Mouse (Mus musculus) natural killer cell, adult 2 months (primary cell): ENCODE results near the gene Calcrl.
"Not testable (repeated sequence)": the region's sequence is repeated elsewhere in the genome, so short reads cannot be mapped to it uniquely, and the experiment has no call there.

Source experiments
- DNase-seq, 2 experiments: peaks; one replicate each; pipeline ENCODE4 v3.0.0; 2022; ENCODE audit warnings: low spot score in 2 of 2

Calcrl gene

DNA sequence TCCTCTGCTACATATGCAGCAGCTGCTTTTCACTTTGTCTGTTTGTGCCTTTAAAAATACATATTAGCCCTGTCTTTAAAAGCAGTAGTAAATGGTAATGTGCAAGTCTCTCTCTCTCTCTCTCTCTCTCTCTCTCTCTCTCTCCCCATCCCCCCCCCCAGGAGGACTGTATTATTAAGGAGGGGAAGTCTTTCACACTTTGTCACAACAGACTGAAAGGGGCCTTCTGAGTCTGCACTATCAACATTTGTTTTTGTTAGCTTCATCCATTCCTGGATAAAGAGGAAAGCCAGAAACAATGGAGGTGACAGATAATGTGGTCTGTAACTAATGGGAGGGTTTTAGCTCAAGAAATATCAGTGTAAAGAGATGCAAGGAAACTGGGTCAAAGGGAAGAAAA lies 36.1 kb downstream of the Calcrl start:
- no peak for DNase-seq

GRCm38 (mm10) chr2:84388537-84388936 lies 36.7 kb downstream of the Calcrl start:
- not testable (repeated sequence) for DNase-seq

- no peak for DNase-seq
Observed at GRCm38 (mm10) chr2:84388023-84388416, 37.2 kb downstream of the Calcrl start.

DNA sequence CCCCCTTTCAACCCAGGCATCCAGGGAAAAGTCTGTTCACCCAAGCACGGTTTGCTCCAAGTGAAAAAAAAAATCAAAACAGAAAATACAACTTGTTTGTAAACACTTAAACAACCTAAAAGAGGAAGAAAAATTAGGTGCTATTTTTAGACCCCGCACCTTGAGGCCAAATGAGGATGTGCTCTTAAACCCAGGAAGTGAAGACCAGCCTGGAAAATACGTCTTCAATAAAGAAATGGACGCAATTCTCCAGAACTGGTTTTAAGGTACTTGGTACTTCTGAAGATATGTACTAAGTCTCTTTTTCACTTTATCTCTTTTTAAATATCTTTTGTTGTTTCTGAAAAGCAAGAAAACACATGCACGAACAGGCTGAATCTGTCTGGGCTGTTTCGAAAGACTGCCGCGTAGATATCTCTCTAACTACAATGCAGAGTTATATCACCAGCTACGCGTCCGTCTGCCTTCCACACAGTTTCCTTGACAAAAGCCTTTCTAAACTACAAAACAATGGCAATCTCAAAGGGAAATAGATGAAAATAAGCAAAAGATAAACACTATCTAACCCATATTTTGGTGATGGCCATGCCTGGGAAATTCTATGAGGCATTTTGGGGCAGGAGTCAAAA lies 37.7 kb downstream of the Calcrl start:
- no peak for DNase-seq

- no peak for DNase-seq
Observed at GRCm38 (mm10) chr2:84386563-84387393, 38.4 kb downstream of the Calcrl start.

DNA sequence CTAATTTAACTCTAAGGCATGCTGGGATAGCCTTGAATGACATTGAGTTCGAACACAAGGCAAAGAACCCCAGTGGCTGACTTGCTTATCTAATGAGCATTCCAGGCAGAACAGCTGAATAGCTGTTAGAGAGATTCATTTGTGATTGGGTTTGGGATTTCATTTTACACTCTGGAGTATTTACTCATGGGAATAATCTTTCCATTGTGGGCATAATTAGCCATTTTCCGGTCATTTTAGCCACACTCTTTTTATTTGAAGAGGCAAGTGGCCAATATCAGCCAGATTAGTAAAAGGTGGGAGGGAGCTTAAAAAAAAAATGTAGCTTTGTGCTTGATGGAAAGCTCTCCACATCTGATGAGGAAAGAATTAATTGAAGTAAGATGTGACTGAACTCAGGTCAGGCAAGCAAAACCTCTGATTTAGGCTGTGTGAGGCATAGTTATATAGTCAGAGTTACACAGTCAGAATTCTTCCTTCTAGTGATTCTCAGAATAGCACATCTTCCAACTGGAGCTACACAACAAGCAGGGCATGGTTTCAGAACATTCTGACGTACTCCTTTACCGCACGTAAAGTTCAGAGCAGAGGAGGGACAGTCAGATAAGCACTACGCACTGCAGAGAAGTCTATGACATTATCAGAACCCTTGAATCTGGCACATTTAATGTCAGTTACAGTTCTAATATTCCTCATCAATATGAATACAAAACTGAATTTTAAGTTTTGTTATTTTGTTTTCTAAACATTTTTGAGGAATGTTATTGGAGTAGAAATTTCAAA lies 40.1 kb downstream of the Calcrl start:
- no peak for DNase-seq

GRCm38 (mm10) chr2:84383828-84384227 lies 41.4 kb downstream of the Calcrl start:
- DNase-seq, result no peak

GRCm38 (mm10) chr2:84382556-84382955 lies 42.7 kb downstream of the Calcrl start:
- DNase-seq, result no peak

- DNase-seq, result no peak
Observed at GRCm38 (mm10) chr2:84381997-84382396, 43.2 kb downstream of the Calcrl start.

DNA sequence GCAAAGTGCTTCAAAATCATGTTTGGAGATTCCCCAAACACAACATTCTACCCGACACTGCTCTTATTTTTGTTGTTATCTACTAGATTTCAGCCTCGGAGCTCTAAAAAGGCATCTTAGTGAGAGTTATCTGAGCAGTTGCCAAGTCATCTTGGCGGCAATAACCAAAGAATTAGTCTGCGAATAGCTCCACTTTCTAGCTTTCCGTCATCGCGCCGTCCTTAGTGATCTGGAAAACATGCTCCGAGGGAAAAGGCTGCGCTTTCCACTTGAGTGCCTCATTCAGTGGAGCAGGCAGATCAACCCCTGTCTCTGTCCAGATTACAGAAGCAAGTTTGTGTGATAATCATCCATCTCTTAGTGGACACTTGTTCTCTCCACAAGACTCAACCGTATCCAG lies 44.4 kb downstream of the Calcrl start:
- no peak for DNase-seq

GRCm38 (mm10) chr2:84378678-84379077 lies 46.5 kb downstream of the Calcrl start:
- DNase-seq, result no peak

DNA sequence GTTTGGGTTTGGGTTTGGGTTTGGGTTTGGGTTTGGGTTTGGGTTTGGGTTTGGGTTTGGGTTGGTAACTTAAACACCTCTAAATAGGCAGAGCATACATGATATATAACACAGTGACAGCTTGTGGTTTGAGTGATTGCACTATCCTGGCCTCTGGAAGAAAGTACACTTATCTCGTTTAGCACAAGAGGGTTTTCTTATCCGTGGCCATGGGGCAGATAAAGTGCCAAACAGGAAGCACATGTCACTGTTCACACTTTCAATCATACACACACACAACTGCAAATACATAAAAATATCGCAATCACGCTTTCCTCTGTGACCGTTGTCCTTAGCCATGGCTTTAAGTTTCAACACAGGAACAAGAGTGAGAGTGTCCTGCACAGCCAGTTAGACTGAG lies 56.0 kb downstream of the Calcrl start:
- no peak for DNase-seq

- no peak for DNase-seq
Observed at GRCm38 (mm10) chr2:84366742-84367141, 58.5 kb downstream of the Calcrl start.

- DNase-seq, result no peak
Observed at GRCm38 (mm10) chr2:84365266-84365665, 59.9 kb downstream of the Calcrl start.

GRCm38 (mm10) chr2:84362779-84363719 lies 62.2 kb downstream of the Calcrl start:
- no peak for DNase-seq

DNA sequence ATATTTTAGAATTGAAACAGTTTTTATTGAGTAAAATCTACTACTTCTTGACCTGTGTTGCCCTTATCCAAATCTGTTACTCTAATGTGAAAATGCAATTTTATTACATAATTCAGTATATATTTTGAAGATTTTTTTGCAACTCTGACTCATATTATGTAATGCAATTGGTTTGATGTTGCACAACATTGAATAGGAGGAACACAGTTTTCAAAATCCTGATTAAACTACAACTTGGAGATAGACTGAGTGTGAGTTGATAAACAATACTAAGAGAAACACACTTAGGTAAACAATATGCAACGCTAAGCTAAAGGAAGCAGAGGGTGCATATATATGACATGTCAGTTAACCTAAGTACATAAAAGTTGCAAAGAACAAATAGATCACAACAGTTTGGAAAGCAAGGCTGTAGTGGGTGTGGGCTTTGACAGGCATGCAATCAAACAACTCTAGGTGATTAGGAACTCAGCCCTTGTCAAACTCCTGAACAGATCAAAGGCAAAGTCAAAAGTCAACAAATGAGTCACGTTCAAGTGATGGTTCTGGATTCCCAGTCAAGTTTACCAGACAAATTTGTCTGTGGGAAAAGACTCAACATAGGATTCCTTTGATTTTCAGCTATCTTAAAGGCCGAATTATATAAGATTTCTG lies 66.4 kb downstream of the Calcrl start:
- DNase-seq, result no peak

- DNase-seq, result no peak
Observed at GRCm38 (mm10) chr2:84355281-84355680, 69.9 kb downstream of the Calcrl start.

DNA sequence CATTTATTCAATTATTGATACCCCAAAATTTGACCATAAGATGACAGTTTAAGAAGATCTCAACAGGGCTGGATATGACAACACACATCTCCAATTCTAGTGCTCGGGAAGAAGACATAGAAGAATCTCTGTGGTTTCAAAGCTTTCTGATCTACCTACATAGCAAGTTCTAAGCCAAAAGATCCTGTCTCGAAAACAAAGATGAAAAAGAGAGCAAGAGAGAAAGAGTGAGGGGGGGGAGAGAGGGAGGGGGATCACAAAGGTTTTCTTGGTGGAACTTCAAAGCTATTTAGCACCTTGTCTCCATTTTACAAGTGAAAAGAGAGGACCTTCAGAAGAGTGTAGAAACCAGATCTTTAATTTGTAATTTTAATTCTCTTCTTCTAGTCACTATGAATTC lies 77.8 kb downstream of the Calcrl start:
- DNase-seq, result no peak

DNA sequence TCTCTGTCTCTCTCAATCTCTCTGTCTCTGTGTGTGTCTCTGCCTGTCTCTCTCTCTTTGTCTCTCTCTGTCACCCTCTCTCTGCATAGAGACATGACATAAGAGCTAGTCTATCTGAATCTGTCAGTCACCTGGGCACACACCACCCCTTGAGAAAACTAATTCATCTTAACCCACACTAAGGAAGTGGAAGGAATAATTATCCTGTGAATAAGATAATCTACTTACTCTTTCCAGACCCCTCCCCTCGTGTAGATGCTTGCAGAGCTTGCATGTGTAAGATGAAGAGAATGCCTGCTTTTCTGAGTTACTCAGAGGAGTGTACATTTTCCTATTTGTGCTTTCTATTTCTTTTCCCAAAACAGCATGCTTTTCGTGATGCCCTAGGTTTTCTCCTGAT lies 81.5 kb downstream of the Calcrl start:
- no peak for DNase-seq

DNA sequence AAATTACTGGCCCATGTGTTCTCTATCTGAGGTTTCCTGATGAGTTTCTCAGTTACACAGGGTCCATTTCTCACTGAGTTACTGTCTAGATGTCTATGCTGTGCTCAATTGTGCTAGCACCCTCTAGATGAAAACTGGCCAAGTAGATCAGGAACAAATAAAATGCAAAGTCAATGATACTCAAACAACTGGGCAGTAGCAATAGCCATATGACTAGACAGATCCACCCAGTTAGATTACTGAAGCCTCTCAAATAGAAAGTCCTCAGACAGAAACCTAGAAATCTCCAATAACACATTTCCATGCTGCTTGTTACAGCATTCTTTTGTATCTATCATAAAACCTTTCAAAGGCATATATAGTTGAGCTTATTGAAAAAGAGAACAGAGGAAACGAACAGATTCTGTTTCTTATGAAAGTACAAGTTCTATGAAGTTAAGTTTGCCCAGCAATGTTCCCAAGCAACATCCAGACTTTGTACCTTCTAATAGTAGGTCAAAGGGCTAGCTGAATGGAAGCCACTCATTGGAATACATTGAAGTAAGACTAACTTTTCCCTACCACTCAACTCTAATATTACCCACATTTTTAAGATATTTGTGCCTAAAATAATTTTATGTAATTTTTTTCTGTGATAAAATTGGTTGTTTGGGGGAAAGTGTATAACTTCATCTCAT lies 87.3 kb downstream of the Calcrl start:
- no peak for DNase-seq
